Mouse (Mus musculus): ENCODE measurements around the gene Itgam.

The Itgam gene

DNA sequence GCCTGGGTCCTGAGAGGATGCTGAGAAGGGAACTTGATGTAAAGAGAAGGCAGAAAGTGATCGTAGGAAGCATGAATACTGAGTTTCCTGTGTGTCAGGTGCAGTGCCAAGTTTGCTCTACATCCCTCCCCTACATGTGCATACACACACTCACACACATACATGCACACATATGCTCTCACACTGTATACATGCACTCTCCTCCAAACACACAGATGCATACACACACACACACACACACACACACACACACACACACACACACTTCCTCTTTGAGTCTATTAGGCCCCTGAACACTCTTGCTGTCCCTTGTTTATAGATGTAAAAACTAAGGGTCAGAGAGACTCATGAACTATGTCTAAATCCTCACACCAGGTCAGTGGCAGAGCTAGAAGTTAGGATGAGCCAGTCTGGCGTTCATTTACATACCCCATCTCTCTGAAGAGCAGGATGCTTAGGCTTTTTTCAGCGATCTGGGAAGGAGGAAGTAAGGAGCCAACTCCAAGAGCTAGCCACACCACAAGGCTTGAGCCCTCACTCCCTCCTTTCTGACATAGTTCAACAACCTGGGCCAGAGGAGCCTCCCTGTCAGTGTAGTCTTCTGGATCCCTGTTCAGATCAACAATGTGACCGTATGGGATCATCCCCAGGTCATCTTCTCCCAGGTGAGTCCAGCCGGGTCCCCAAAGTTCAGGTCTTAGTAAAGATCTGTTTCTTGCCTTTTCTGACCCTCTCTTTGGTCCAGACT is 52.9 kb downstream of the Itgam start:
- in situ Hi-C loops (cut with MboI; ENCODE audit: unreplicated experiment in 2 of 2) = no loop called here

DNA sequence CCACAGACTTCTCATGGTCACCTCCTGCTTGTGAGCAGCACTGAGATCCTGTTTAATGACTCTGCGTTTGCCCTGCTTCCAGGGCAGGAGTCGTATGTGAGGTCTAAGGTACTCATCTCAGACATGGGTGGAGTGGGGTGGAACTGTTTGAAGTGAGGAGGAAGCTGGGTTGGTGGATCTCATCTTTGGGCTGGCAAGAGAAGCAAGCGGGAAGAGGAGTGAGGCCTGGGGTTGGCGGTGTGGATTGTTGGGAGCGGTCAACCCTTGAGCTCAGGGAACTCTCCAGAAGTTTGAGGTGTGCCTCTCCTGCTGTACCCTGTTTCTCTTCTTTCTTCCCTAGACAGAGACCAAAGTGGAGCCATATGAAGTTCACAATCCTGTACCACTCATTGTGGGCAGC is 54.0 kb downstream of the Itgam start:
- in situ Hi-C loops (cut with MboI; ENCODE audit: unreplicated experiment in 2 of 2) = no loop called here

GRCm38 (mm10) chr7:128119726-128120490 is 57.5 kb downstream of the Itgam start:
- in situ Hi-C loops (cut with MboI; ENCODE audit: unreplicated experiment in 2 of 2) = no loop called here

- in situ Hi-C loops (cut with MboI; ENCODE audit: unreplicated experiment in 2 of 2) = no loop called here
Observed at GRCm38 (mm10) chr7:128128741-128129720, 66.6 kb downstream of the Itgam start, which contains the start of gene Itgax. Itgax (plus strand) TSS chr7:128129547.

DNA sequence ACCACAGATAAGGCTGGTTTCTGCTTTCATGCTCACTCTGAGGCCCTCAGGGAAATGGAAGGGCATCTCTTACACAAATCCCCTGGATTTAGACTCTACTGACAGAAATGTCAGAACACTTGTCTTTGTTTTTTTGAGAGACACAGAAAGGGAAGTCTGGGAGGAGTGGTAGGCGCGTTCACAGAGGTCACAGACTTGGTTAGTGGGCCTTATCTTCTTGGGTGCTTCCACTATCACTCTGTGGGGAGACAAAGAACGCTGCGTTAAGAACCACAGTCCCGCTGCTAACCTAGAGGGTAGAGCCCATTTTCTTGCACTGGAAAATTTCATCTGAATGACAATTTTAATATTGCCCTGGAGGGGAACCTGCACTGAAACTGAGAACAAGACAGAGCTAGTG is 69.7 kb downstream of the Itgam start:
- in situ Hi-C loops (cut with MboI; ENCODE audit: unreplicated experiment in 2 of 2) = no loop called here

GRCm38 (mm10) chr7:128133596-128133995 is 71.2 kb downstream of the Itgam start:
- in situ Hi-C loops (cut with MboI; ENCODE audit: unreplicated experiment in 2 of 2) = no loop called here

- in situ Hi-C loops (cut with MboI; ENCODE audit: unreplicated experiment in 2 of 2) = no loop called here
Observed at GRCm38 (mm10) chr7:128136927-128137326, 74.5 kb downstream of the Itgam start.

- in situ Hi-C loops (cut with MboI; ENCODE audit: unreplicated experiment in 2 of 2) = no loop called here
Observed at GRCm38 (mm10) chr7:128139611-128140010, 77.2 kb downstream of the Itgam start.

DNA sequence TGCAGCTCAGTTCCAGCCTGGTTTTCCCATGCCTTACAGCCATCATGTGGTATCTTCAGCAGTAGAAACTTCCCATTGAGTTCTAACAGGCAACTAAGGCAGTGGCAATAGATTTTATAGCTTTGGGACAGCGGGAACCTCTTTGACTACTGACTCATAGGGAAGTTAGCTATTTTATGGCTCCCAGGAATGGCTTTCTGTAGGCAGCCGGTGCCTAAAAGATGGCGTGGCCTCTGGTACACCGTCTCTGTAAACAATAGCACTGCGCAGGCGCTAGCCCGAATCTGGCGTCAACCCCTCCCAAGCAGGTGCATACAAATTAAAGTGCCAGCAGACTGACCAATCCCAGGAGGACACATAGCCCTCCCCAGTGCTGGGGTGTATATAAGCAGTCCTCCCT is 88.5 kb downstream of the Itgam start:
- in situ Hi-C loops (cut with MboI; ENCODE audit: unreplicated experiment in 2 of 2) = loop anchor here in 1 of 2 experiments (10.0 kb wide), 1 partner anchor 54 kb away; the partner anchor contains the start of gene Cox6a2

DNA sequence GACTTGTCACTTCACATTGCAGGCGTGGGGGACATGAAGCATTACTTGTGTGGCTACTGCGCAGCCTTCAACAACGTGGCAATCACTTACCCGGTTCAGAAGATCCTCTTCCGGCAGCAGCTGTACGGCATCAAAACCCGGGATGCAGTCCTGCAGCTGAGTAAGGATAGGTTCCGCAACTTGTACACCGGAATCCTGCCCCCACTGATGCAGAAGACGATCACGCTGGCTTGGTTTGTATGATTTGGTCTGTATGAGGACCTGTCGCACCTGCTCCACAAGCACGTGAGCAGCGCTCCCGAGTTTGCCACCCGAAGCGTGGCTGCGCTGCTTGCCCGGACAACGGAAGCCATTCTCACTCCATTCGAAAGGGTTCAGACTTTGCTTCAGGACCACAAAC is 91.6 kb downstream of the Itgam start, which contains the start of gene Itgad:
TSS of gene Itgad (plus strand) at position 301 of the 400 bp plus-strand sequence.
- in situ Hi-C loops (cut with MboI; ENCODE audit: unreplicated experiment in 2 of 2) = loop anchor here in 1 of 2 experiments (10.0 kb wide), 1 partner anchor 51 kb away; the partner anchor contains the start of gene Cox6a2

DNA sequence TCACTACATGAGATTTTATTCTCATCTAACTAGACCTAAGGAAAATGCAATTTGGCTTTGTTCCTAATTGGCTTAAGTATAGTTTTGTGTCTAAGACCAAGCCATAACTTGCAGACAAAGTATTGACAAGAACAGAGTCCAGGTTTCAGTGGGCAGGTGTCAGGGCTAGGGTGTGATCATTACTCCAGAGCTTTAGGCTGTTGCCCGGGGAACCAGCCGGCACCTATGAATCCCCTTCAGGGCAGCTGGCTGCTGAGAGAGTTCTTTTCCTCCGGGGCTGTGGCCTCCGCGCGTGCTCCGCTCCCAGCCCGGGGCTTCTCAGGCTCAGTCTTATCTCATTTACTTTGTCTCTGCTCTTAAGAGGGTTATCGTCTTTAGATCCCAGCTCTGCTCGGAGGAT is 92.5 kb downstream of the Itgam start:
- in situ Hi-C loops (cut with MboI; ENCODE audit: unreplicated experiment in 2 of 2) = loop anchor here in 1 of 2 experiments (10.0 kb wide), 1 partner anchor 50 kb away; the partner anchor contains the start of gene Cox6a2

DNA sequence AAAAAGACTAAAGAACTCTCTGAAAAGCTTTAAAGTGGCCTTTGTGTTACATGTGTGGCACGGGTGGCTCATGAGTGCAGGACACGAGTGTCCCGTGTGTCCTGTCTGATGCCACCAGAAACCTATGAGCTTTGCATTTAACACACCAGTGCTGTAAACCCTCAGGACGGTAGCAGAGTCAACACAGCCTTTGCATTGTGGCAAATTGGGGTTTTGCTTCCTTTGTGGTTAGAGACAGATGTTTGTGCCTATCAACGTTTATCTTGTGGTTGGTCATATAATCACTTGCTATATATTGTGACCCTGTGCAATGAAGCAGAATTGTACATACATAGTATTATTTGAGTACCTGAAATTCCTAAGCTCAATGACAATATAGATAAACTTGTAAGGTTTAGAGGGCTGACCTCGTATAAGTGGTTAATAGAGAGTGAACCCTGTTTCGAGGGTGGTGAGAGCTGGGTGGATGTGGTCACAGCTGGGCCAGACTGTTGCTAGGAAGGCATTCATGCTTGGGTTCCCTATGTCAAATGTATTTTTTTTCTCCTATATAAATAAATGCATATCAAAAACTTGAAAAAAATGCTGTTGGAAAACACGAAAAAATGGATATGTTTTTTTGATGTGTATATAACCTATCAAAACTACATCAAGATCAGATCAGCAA is 96.4 kb downstream of the Itgam start:
- in situ Hi-C loops (cut with MboI; ENCODE audit: unreplicated experiment in 2 of 2) = loop anchor here in 1 of 2 experiments (10.0 kb wide), 1 partner anchor 46 kb away; the partner anchor contains the start of gene Cox6a2

- in situ Hi-C loops (cut with MboI; ENCODE audit: unreplicated experiment in 2 of 2) = loop anchor here in 1 of 2 experiments (5.0 kb wide), 1 partner anchor 43 kb away; the partner anchor contains the start of gene Cox6a2
Observed at GRCm38 (mm10) chr7:128164001-128164400, 101.6 kb downstream of the Itgam start.

- in situ Hi-C loops (cut with MboI; ENCODE audit: unreplicated experiment in 2 of 2) = no loop called here
Observed at GRCm38 (mm10) chr7:128166391-128166790, 104.0 kb downstream of the Itgam start.

Measured in v-Abl transformed pro-B cells (cell line).